8 mouse cellular contexts compared by ENCODE assay signal in the genomic region with DNA sequence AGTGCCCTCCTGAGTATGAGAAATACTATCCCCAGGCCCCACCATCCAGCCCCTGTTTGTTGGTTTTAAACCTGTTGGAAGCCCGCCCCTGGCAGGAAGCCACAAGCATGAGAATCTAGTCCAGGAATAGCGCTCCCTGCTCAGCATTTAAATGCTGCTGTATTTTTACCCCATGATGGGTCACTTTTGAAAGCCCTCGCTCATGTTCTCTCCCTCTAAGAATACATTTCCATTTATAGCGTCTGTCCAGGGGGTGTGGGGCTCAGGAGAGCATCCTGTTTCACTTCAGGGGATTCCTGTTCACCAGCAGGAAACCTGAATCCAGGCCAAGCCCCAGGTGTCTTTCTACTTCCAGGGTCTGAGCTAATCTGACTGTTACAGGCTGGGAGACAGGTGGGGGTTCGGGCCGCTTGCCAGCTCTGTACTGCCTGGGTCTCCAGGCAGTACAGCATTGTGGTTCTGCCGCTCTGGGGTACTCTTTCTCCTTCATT. TPM values are rescaled to one million over a fixed set of nuclear protein-coding genes. Genes with fewer than 3 reads are reported as not detected.
DNase-seq lines count a peak whose midpoint lies in the region; ATAC-seq and TF ChIP-seq lines count a peak whose summit lies in the region.

No protein-coding gene starts in this region.

- no peaks in the 10 kb centered on the region for H3K36me3 ChIP-seq in liver, adult 2 months (ENCODE audit: control insufficient read depth, insufficient read depth, low read length)
- H3K36me3 ChIP-seq in kidney, adult 2 months (ENCODE audit: control insufficient read depth, insufficient read depth, low read length), result no peaks in the 10 kb centered on the region
- no peaks in the 10 kb centered on the region for H3K36me3 ChIP-seq in liver, postnatal 0 days (replicated peaks; ENCODE audit: insufficient read depth, low read length)
- no peaks in the 10 kb centered on the region for H3K36me3 ChIP-seq in stomach, embryonic 15.5 days

- peaks cover 55% of the 10 kb centered on the region for H3K4me1 ChIP-seq in liver, adult 2 months (ENCODE audit: control insufficient read depth, insufficient read depth, low read length)
- peaks cover 26% of the 10 kb centered on the region for H3K4me1 ChIP-seq in kidney, adult 2 months (ENCODE audit: control insufficient read depth, insufficient read depth, low read length)
- peaks cover 52% of the 10 kb centered on the region for H3K4me1 ChIP-seq in liver, postnatal 0 days (ENCODE audit: insufficient read depth)
- peaks cover 28% of the 10 kb centered on the region for H3K4me1 ChIP-seq in stomach, embryonic 15.5 days

- no peak for TF ChIP-seq EP300 in liver, postnatal 0 days (IDR thresholded peaks at IDR 0.05; ENCODE audit: low read depth)

- H3K9me3 ChIP-seq in liver, postnatal 0 days (ENCODE audit: low read length), result no peaks in the 10 kb centered on the region
- H3K9me3 ChIP-seq in stomach, embryonic 15.5 days, result no peaks in the 10 kb centered on the region

- ATAC-seq in liver, postnatal 0 days, result no peak
- peak; percentile 33; the same call in 1 of the 2 replicates for ATAC-seq in stomach, embryonic 15.5 days (ENCODE audit: insufficient read depth, low FRiP score, low read depth)

- no peaks in the 10 kb centered on the region for H3K27me3 ChIP-seq in liver, adult 2 months (ENCODE audit: control insufficient read depth, insufficient read depth, low read length)
- H3K27me3 ChIP-seq in kidney, adult 2 months (replicated peaks; ENCODE audit: control insufficient read depth, insufficient read depth, low read length), result no peaks in the 10 kb centered on the region
- no peaks in the 10 kb centered on the region for H3K27me3 ChIP-seq in liver, postnatal 0 days (ENCODE audit: insufficient read depth, low read length)
- no peaks in the 10 kb centered on the region for H3K27me3 ChIP-seq in stomach, embryonic 15.5 days (replicated peaks)

- no peak overlapping the region for H3K4me2 ChIP-seq in liver, postnatal 0 days (ENCODE audit: low read depth, low read length)
- H3K4me2 ChIP-seq in stomach, embryonic 15.5 days, result no peak overlapping the region

- H3K27ac ChIP-seq in liver, adult 2 months (replicated peaks; ENCODE audit: insufficient read depth, low read depth, low read length), result peak overlapping the region; percentile 43
- H3K27ac ChIP-seq in kidney, adult 2 months (ENCODE audit: insufficient read depth, low read depth, low read length), result peak overlapping the region; percentile 62
- H3K27ac ChIP-seq in liver, postnatal 0 days (ENCODE audit: low read depth), result peak overlapping the region; percentile 74
- H3K27ac ChIP-seq in stomach, embryonic 15.5 days, result peak overlapping the region; percentile 85

- peaks cover 12% of the 10 kb centered on the region; the same call in 1 of the 2 replicates for H3K79me2 ChIP-seq in liver, adult 2 months (ENCODE audit: control insufficient read depth, insufficient read depth, low read length)

- whole genome bisulfite sequencing in liver, adult 2 months, result 47% methylated on average over 7 of the region's 7 CpGs
- WGBS in kidney, adult 2 months, result 20% methylated on average over 7 of the region's 7 CpGs
- WGBS in liver, postnatal 0 days (ENCODE audit: insufficient replicate concordance), result 54% methylated on average over 7 of the region's 7 CpGs
- 44% methylated on average over 7 of the region's 7 CpGs for WGBS in stomach, embryonic 15.5 days

- H3K9ac ChIP-seq in liver, adult 2 months (ENCODE audit: low read depth, low read length), result peak overlapping the region; percentile 16
- H3K9ac ChIP-seq in liver, postnatal 0 days (replicated peaks), result no peak overlapping the region; the same call in 1 of the 2 replicates
- no peak overlapping the region for H3K9ac ChIP-seq in stomach, embryonic 15.5 days

- H3K4me3 ChIP-seq in liver, adult 2 months (ENCODE audit: insufficient read depth, low read depth, low read length), result no peak overlapping the region
- no peak overlapping the region for H3K4me3 ChIP-seq in kidney, adult 2 months (ENCODE audit: insufficient read depth, low read depth, low read length)
- H3K4me3 ChIP-seq in liver, postnatal 0 days (ENCODE audit: low read depth, low read length), result no peak overlapping the region
- H3K4me3 ChIP-seq in stomach, embryonic 15.5 days (replicated peaks), result no peak overlapping the region

- no peak for TF ChIP-seq POLR2A in liver, adult 2 months (IDR thresholded peaks at IDR 0.05; ENCODE audit: extremely low read depth, insufficient read depth, low read length)
- TF ChIP-seq POLR2A in kidney, adult 2 months (IDR thresholded peaks at IDR 0.05; ENCODE audit: low read depth, low read length), result no peak

- TF ChIP-seq CTCF in liver, adult 2 months (IDR thresholded peaks at IDR 0.05; ENCODE audit: low read depth, low read length), result no peak
- no peak for TF ChIP-seq CTCF in kidney, adult 2 months (conservative IDR thresholded peaks at IDR 0.05; ENCODE audit: insufficient read depth, insufficient read length, low read depth, low read length)
- no peak for TF ChIP-seq CTCF in liver, postnatal 0 days (IDR thresholded peaks at IDR 0.05; ENCODE audit: low read depth)

- no peak for DNase-seq in liver, adult 2 months (ENCODE audit: extremely low read depth, low read depth, low spot score)
- DNase-seq in liver, result no peak
- DNase-seq in cerebellum, postnatal 14 days, result peak; percentile 93 to 97
- DNase-seq in heart, adult 18-20 months, result peak; percentile 92 to 93
- DNase-seq in kidney, adult 2 months, result peak; percentile 77
- peak; percentile 45 for DNase-seq in liver, postnatal 0 days
- no peak for DNase-seq in T-cell, adult 2 months (ENCODE audit: low spot score)

RNA-seq across cellular contexts. Expression of a gene that starts 34.3 kb away (rescaled TPM):
- 10.5 and 10.7 TPM in 2 replicates for total RNA-seq in liver, adult 2 months (2014; rRNA removed)
- 22.2 and 40.0 TPM in 2 replicates for polyA plus RNA-seq in liver, adult 2 months (2012; rRNA removed)
- 10 to 100 TPM; 50.3 to 57.1 TPM for total RNA-seq in heart, adult 18-20 months (2021)
- polyA plus RNA-seq in kidney, adult 2 months (2012; rRNA removed), result 52.4 and 66.1 TPM in 2 replicates
- polyA plus RNA-seq in liver, postnatal 0 days (2015; fragmentation: Nextera tagmentation; extraction: Ambion mirVana), result 13.4 and 14.2 TPM in 2 replicates
- polyA plus RNA-seq in stomach, embryonic 15.5 days (2015; fragmentation: Nextera tagmentation; extraction: Ambion mirVana), result 15.8 and 19.3 TPM in 2 replicates

RNA-seq across cellular contexts. Expression of a gene that starts 34.9 kb away (rescaled TPM):
- 30.7 and 34.6 TPM in 2 replicates for total RNA-seq in liver, adult 2 months (2014; rRNA removed)
- 93.3 and 106 TPM in 2 replicates for polyA plus RNA-seq in liver, adult 2 months (2012; rRNA removed)
- 10 to 100 TPM; 50.4 to 56.6 TPM for total RNA-seq in heart, adult 18-20 months (2021)
- 131 and 141 TPM in 2 replicates for polyA plus RNA-seq in kidney, adult 2 months (2012; rRNA removed)
- 34.4 and 35.0 TPM in 2 replicates for polyA plus RNA-seq in liver, postnatal 0 days (2015; fragmentation: Nextera tagmentation; extraction: Ambion mirVana)
- 106 and 113 TPM in 2 replicates for polyA plus RNA-seq in stomach, embryonic 15.5 days (2015; fragmentation: Nextera tagmentation; extraction: Ambion mirVana)

Comparison
In these comparisons a context has a peak if more than half of its experiments do, and no peak if none do; other contexts are left out.
1. DNase-seq: peak in cerebellum, postnatal 14 days (2 of 2), heart, adult 18-20 months (2 of 2), kidney, adult 2 months (single experiment) and liver, postnatal 0 days (single experiment); none in liver, adult 2 months (single experiment), liver (single experiment) and T-cell, adult 2 months (single experiment).
2. Peak in every context shown above with its lines, with median percentiles within 50 percentile points of each other: H3K27ac ChIP-seq.